Mouse (Mus musculus): ENCODE results near the gene Snx29.

DNA sequence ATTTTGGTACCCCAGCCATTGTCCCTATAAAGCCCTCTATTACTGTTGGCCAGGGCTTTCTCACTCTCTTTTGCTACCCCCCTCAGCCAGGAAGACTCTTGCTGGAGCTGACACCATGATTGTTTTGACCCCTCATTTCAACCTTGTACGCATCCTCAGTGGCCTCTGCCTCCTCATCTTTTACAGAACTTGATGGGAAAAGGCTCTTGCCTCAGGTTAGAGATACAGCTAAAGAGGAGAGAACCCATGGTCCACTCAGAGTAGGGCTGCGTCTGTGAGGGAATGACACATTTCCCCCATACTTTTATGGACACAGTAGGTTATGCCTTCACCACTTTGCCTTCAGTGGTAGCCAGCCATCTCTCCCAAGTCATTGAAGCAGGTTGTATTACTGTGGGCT, 431.4 kb downstream of the Snx29 start:
- TF ChIP-seq CTCF (IDR thresholded peaks at IDR 0.05) (no peak), EP300 (IDR thresholded peaks at IDR 0.05) (no peak)
